Mouse (Mus musculus) lung, adult 2 months (tissue): Measurements from ENCODE around the gene Nupl2.

Experiments used
- CTCF ChIP-seq: fragments of 200-500 bp; IDR thresholded peaks from 2 replicates; pipeline ENCODE4 v1.5.1; 2011; ENCODE audit warnings: mild to moderate bottlenecking, low read length, control low read depth; ENCODE audit not compliant: insufficient read depth
- POLR2A ChIP-seq: fragments of 200-500 bp; IDR thresholded peaks from 2 replicates; pipeline ENCODE4 v1.6.1; 2011; ENCODE audit warnings: low read depth, mild to moderate bottlenecking, control low read depth, low read length, borderline replicate concordance; ENCODE audit errors: extremely low read depth

GRCm38 (mm10) chr5:24152199-24152598, 12.6 kb upstream of the Nupl2 start:
- TF ChIP-seq CTCF (no peak), POLR2A (no peak)
